Mouse (Mus musculus) neural tube, embryonic 14.5 days (tissue): ENCODE results near the gene Akt1. TPM values are rescaled to one million over a fixed set of nuclear protein-coding genes. Genes with fewer than 3 reads are reported as not detected.

Experiments used
- ATAC-seq: fragments of 200-750 bp; cut with Nextera tagmentation; 2 replicates; pipeline ENCODE4 v1.8.0; 2017; ENCODE audit warnings: low read depth, mild to moderate bottlenecking, moderate TSS enrichment, moderate library complexity
- H3K27ac ChIP-seq: fragments of 300-500 bp; sonication (generic); 2 replicates; pipeline ENCODE4 v1.5.1; 2014; ENCODE audit warnings: low read depth, mild to moderate bottlenecking, control low read depth, low read length, moderate library complexity, mixed read lengths
- H3K27me3 ChIP-seq: fragments of 300-500 bp; sonication (generic); 2 replicates; pipeline ENCODE4 v1.6.1; 2014; ENCODE audit warnings: low read length; ENCODE audit not compliant: control insufficient read depth, insufficient read depth
- H3K36me3 ChIP-seq: fragments of 300-500 bp; sonication (generic); 2 replicates; pipeline ENCODE4 v1.6.1; 2014; ENCODE audit warnings: low read length, mixed read lengths; ENCODE audit not compliant: control insufficient read depth, insufficient read depth
- H3K4me1 ChIP-seq: fragments of 300-500 bp; sonication (generic); 2 replicates; pipeline ENCODE4 v1.6.1; 2014; ENCODE audit warnings: low read length; ENCODE audit not compliant: control insufficient read depth, insufficient read depth
- H3K4me2 ChIP-seq: fragments of 300-500 bp; sonication (generic); 2 replicates; pipeline ENCODE4 v1.6.1; 2014; ENCODE audit warnings: mild to moderate bottlenecking, low read depth, low read length, control low read depth
- H3K4me3 ChIP-seq: fragments of 300-500 bp; sonication (generic); 2 replicates; pipeline ENCODE4 v1.5.1; 2014; ENCODE audit warnings: low read depth, low read length, control low read depth, mixed read lengths
- H3K9ac ChIP-seq: fragments of 300-500 bp; sonication (generic); replicated peaks from 2 replicates; pipeline ENCODE4 v1.6.1; 2014; ENCODE audit warnings: low read depth, mild to moderate bottlenecking, control low read depth, low read length, mixed read lengths
- H3K9me3 ChIP-seq: fragments of 300-500 bp; sonication (generic); 2 replicates; pipeline ENCODE4 v1.6.1; 2016; ENCODE audit warnings: low read length; ENCODE audit not compliant: control insufficient read depth
- whole genome bisulfite sequencing: fragments of 180-500 bp; shearing (Covaris S2); extraction: QIAGEN DNeasy Blood & Tissue Kit; methylation state at CpG from one replicate; pipeline ENCODE4 v1.1.7; 2014; 5-methylcytosine and 5-hydroxymethylcytosine counted together
- polyA plus RNA-seq: library from polyadenylated mRNA; unstranded; fragments of >200 nt; fragmentation: Nextera tagmentation; extraction: Ambion mirVana; gene quantifications from 2 replicates; pipeline ENCODE4 v1.2.1, GENCODE M21; 2014

Gene Akt1
- polyA plus RNA-seq, 1 experiment from 2014 or later: 57.9 TPM

GRCm38 (mm10) chr12:112665445-112665844 lies 9.2 kb downstream of the Akt1 start:
- peak; percentile 18; the same call in 1 of the 2 replicates for ATAC-seq
- 24% methylated on average over 18 of the region's 18 CpGs for WGBS

GRCm38 (mm10) chr12:112664656-112665055 lies 10.0 kb downstream of the Akt1 start:
- H3K27me3 ChIP-seq: no peaks in the 10 kb centered on the region
- H3K36me3 ChIP-seq: peaks cover 37% of the 10 kb centered on the region
- peaks cover 78% of the 10 kb centered on the region for H3K4me1 ChIP-seq
- H3K4me2 ChIP-seq: peak overlapping the region; percentile 26; the same call in 1 of the 2 replicates
- ATAC-seq: no peak
- H3K27ac ChIP-seq: peak overlapping the region; percentile 88
- H3K4me3 ChIP-seq: no peak overlapping the region
- H3K9me3 ChIP-seq: no peaks in the 10 kb centered on the region
- 24% methylated on average over 5 of the region's 5 CpGs for WGBS
- H3K9ac ChIP-seq: no peak overlapping the region

More at GRCm38 (mm10) chr12:112665445-112665844, 9.2 kb downstream of the Akt1 start:
- Histone ChIP-seq H3K4me3 (no peak overlapping the region), H3K9ac (peak overlapping the region; percentile 28; the same call in 1 of the 2 replicates), H3K4me2 (peak overlapping the region; percentile 26; the same call in 1 of the 2 replicates), H3K36me3 (peaks cover 35% of the 10 kb centered on the region; the same call in 1 of the 2 replicates), H3K27me3 (no peaks in the 10 kb centered on the region), H3K4me1 (peaks cover 76% of the 10 kb centered on the region), H3K9me3 (no peaks in the 10 kb centered on the region), H3K27ac (peak overlapping the region; percentile 88)

GRCm38 (mm10) chr12:112664124-112664523 lies 10.6 kb downstream of the Akt1 start:
- Histone ChIP-seq H3K9ac (peak overlapping the region; percentile 28; the same call in 1 of the 2 replicates), H3K4me2 (peak overlapping the region; percentile 24), H3K9me3 (no peaks in the 10 kb centered on the region), H3K27me3 (no peaks in the 10 kb centered on the region), H3K36me3 (peaks cover 39% of the 10 kb centered on the region), H3K4me1 (peaks cover 78% of the 10 kb centered on the region), H3K27ac (peak overlapping the region; percentile 88), H3K4me3 (no peak overlapping the region)
- peak; percentile 28 for ATAC-seq
- WGBS: 17% methylated on average over 2 of the region's 2 CpGs

GRCm38 (mm10) chr12:112663716-112664115 lies 11.0 kb downstream of the Akt1 start:
- Histone ChIP-seq H3K4me2 (peak overlapping the region; percentile 24), H3K27me3 (no peaks in the 10 kb centered on the region), H3K9me3 (no peaks in the 10 kb centered on the region), H3K9ac (peak overlapping the region; percentile 37; the same call in 1 of the 2 replicates), H3K4me1 (peaks cover 78% of the 10 kb centered on the region), H3K4me3 (no peak overlapping the region), H3K27ac (peak overlapping the region; percentile 88), H3K36me3 (peaks cover 40% of the 10 kb centered on the region)
- peak; percentile 32 for ATAC-seq
- 39% methylated on average over 12 of the region's 12 CpGs for WGBS

GRCm38 (mm10) chr12:112663303-112663702 lies 11.4 kb downstream of the Akt1 start:
- Histone ChIP-seq H3K27me3 (no peaks in the 10 kb centered on the region), H3K27ac (peak overlapping the region; percentile 88), H3K9ac (0 out of 2 replicates have a peak overlapping the region, but pooled peaks have one; percentile 37), H3K4me1 (peaks cover 76% of the 10 kb centered on the region), H3K4me2 (peak overlapping the region; percentile 24), H3K36me3 (peaks cover 40% of the 10 kb centered on the region), H3K4me3 (no peak overlapping the region), H3K9me3 (no peaks in the 10 kb centered on the region)
- ATAC-seq: no peak
- WGBS: 62% methylated on average over 11 of the region's 11 CpGs

- Histone ChIP-seq H3K9me3 (no peaks in the 10 kb centered on the region), H3K27ac (0 out of 2 replicates have a peak overlapping the region, but pooled peaks have one; percentile 88), H3K4me3 (no peak overlapping the region), H3K36me3 (peaks cover 47% of the 10 kb centered on the region), H3K27me3 (no peaks in the 10 kb centered on the region), H3K4me2 (no peak overlapping the region), H3K4me1 (peaks cover 63% of the 10 kb centered on the region), H3K9ac (0 out of 2 replicates have a peak overlapping the region, but pooled peaks have one; percentile 25)
- ATAC-seq: no peak
- whole genome bisulfite sequencing: 79% methylated on average over 9 of the region's 9 CpGs
Measured at GRCm38 (mm10) chr12:112661851-112662250, 12.8 kb downstream of the Akt1 start.

- peaks cover 58% of the 10 kb centered on the region for H3K4me1 ChIP-seq
- H3K27ac ChIP-seq: peak overlapping the region; percentile 62; the same call in 1 of the 2 replicates
- no peak overlapping the region for H3K4me2 ChIP-seq
- H3K9me3 ChIP-seq: no peaks in the 10 kb centered on the region
- ATAC-seq: no peak
- no peaks in the 10 kb centered on the region for H3K27me3 ChIP-seq
- H3K9ac ChIP-seq: no peak overlapping the region
- H3K36me3 ChIP-seq: peaks cover 53% of the 10 kb centered on the region
- WGBS: 86% methylated on average over 3 of the region's 3 CpGs
- H3K4me3 ChIP-seq: no peak overlapping the region
Measured at GRCm38 (mm10) chr12:112661327-112661605, 13.4 kb downstream of the Akt1 start.

- 35% methylated on average over 5 of the region's 5 CpGs for WGBS
- H3K27ac ChIP-seq: peak overlapping the region; percentile 70
- H3K4me3 ChIP-seq: no peak overlapping the region
- H3K9me3 ChIP-seq: no peaks in the 10 kb centered on the region
- H3K4me2 ChIP-seq: peak overlapping the region; percentile 19; the same call in 1 of the 2 replicates
- peaks cover 58% of the 10 kb centered on the region for H3K36me3 ChIP-seq
- ATAC-seq: peak; percentile 56
- H3K27me3 ChIP-seq: no peaks in the 10 kb centered on the region
- peaks cover 53% of the 10 kb centered on the region for H3K4me1 ChIP-seq
- H3K9ac ChIP-seq: no peak overlapping the region
Measured at GRCm38 (mm10) chr12:112660576-112661326, 13.9 kb downstream of the Akt1 start.

- 81% methylated on average over 6 of the region's 6 CpGs for WGBS
Measured at GRCm38 (mm10) chr12:112659109-112659508, 15.6 kb downstream of the Akt1 start.

More at GRCm38 (mm10) chr12:112659109-112659508, 15.6 kb downstream of the Akt1 start:
- no peaks in the 10 kb centered on the region for H3K27me3 ChIP-seq
- no peak overlapping the region for H3K4me2 ChIP-seq
- H3K9ac ChIP-seq: no peak overlapping the region
- H3K4me1 ChIP-seq: peaks cover 36% of the 10 kb centered on the region
- no peaks in the 10 kb centered on the region for H3K9me3 ChIP-seq
- H3K4me3 ChIP-seq: no peak overlapping the region
- H3K36me3 ChIP-seq: peaks cover 74% of the 10 kb centered on the region
- ATAC-seq: no peak
- no peak overlapping the region for H3K27ac ChIP-seq
